Mouse (Mus musculus): ENCODE results near the gene Fsip1. TPM values are rescaled to one million over a fixed set of nuclear protein-coding genes. Genes with fewer than 3 reads are reported as not detected.

Gene Fsip1
- polyA plus RNA-seq, 1 experiment from 2014 or later = 0.96 TPM

DNA sequence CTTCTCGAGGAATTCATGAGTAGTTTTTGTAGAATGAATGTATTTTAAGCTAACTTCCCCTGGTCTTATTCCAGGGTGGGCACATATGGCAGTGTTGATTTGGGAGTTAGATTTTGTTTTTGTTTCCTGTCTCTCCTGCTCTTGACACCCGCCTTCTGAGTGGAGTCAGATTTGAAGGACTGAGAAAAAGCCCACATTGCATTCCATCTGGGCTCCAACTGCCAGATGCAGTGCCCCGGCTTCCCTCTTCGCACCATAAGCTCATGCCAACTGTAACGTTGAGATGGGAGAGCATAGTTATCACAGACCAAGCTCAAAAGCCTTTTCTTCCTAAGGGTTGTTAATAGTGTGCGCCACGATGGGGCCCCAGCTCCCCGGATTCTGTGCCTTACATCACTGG lies 5.9 kb upstream of the Fsip1 start:
- H3K9me3 ChIP-seq (replicated peaks; ENCODE audit: low read length) = no peaks in the 10 kb centered on the region
- H3K4me3 ChIP-seq (replicated peaks; ENCODE audit: low read depth, low read length) = no peak overlapping the region
- ATAC-seq (replicated peaks; ENCODE audit: low FRiP score, low read depth) (no peak), DNase-seq (ENCODE audit: low spot score) (no peak)
- H3K36me3 ChIP-seq (ENCODE audit: insufficient read depth, low read length) = no peaks in the 10 kb centered on the region
- H3K4me1 ChIP-seq (replicated peaks; ENCODE audit: insufficient read depth, low read length) = no peaks in the 10 kb centered on the region
- H3K27ac ChIP-seq = no peak overlapping the region
- no peak overlapping the region for H3K9ac ChIP-seq (ENCODE audit: low read depth, low read length)
- H3K27me3 ChIP-seq (ENCODE audit: insufficient read depth, low read length) = no peaks in the 10 kb centered on the region
- no peak overlapping the region for H3K4me2 ChIP-seq (ENCODE audit: low read length)
- no peak for TF ChIP-seq CTCF (IDR thresholded peaks at IDR 0.05; ENCODE audit: low read depth)
- WGBS = 60% methylated on average over 8 of the region's 8 CpGs

- no peaks in the 10 kb centered on the region for H3K9me3 ChIP-seq (replicated peaks; ENCODE audit: low read length)
- 61% methylated on average over 5 of the region's 5 CpGs for WGBS
- H3K27ac ChIP-seq = no peak overlapping the region
- H3K27me3 ChIP-seq (ENCODE audit: insufficient read depth, low read length) = no peaks in the 10 kb centered on the region
- no peak overlapping the region for H3K4me2 ChIP-seq (ENCODE audit: low read length)
- ATAC-seq (replicated peaks; ENCODE audit: low FRiP score, low read depth) = no peak
- no peak overlapping the region for H3K4me3 ChIP-seq (replicated peaks; ENCODE audit: low read depth, low read length)
- H3K36me3 ChIP-seq (ENCODE audit: insufficient read depth, low read length) = no peaks in the 10 kb centered on the region
- H3K4me1 ChIP-seq (replicated peaks; ENCODE audit: insufficient read depth, low read length) = no peaks in the 10 kb centered on the region
- no peak overlapping the region for H3K9ac ChIP-seq (ENCODE audit: low read depth, low read length)
- DNase-seq (ENCODE audit: low spot score) = no peak
- no peak for TF ChIP-seq CTCF (IDR thresholded peaks at IDR 0.05; ENCODE audit: low read depth)
These were observed 3.0 kb upstream of the Fsip1 start for GRCm38 (mm10) chr2:118259746-118260145.

DNA sequence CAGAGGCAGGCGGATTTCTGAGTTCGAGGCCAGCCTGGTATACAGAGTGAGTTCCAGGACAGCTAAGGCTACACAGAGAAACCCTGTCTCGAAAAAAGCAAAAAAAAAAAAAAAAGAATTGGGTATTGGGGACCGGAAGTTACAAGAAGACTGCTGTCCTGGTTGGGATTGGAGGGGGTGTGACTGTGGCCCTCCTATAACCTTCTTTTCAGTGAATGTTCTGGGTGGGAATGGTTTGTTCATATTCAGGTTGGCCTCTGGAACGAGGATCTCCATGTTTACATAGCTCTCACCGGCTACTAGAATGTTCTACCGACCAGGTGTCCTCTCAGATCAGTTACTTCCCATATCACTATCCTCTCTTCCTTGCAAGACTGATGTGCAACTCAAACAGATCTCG lies 328 bp upstream of the Fsip1 start:
- TF ChIP-seq CTCF (IDR thresholded peaks at IDR 0.05; ENCODE audit: low read depth) = no peak
- H3K36me3 ChIP-seq (ENCODE audit: insufficient read depth, low read length) = no peaks in the 10 kb centered on the region
- no peak for ATAC-seq (replicated peaks; ENCODE audit: low FRiP score, low read depth)

GRCm38 (mm10) chr2:118254516-118254915 lies 2.2 kb downstream of the Fsip1 start:
- H3K4me2 ChIP-seq (ENCODE audit: low read length) = no peak overlapping the region
- no peaks in the 10 kb centered on the region for H3K9me3 ChIP-seq (replicated peaks; ENCODE audit: low read length)
- TF ChIP-seq CTCF (IDR thresholded peaks at IDR 0.05; ENCODE audit: low read depth) = no peak
- no peaks in the 10 kb centered on the region for H3K27me3 ChIP-seq (ENCODE audit: insufficient read depth, low read length)
- no peaks in the 10 kb centered on the region for H3K36me3 ChIP-seq (ENCODE audit: insufficient read depth, low read length)
- 26% methylated on average over 8 of the region's 8 CpGs for WGBS
- H3K27ac ChIP-seq = no peak overlapping the region
- no peak overlapping the region for H3K9ac ChIP-seq (ENCODE audit: low read depth, low read length)
- DNase-seq (ENCODE audit: low spot score) (peak; percentile 37), ATAC-seq (replicated peaks; ENCODE audit: low FRiP score, low read depth) (no peak)
- no peak overlapping the region for H3K4me3 ChIP-seq (replicated peaks; ENCODE audit: low read depth, low read length)
- H3K4me1 ChIP-seq (replicated peaks; ENCODE audit: insufficient read depth, low read length) = no peaks in the 10 kb centered on the region

More for the DNA sequence above, 328 bp upstream of the Fsip1 start:
- no peaks in the 10 kb centered on the region for H3K27me3 ChIP-seq (ENCODE audit: insufficient read depth, low read length)
- 80% methylated on average over 8 of the region's 8 CpGs for WGBS
- no peak overlapping the region for H3K27ac ChIP-seq
- no peak overlapping the region for H3K9ac ChIP-seq (ENCODE audit: low read depth, low read length)
- no peak for DNase-seq (ENCODE audit: low spot score)
- H3K4me2 ChIP-seq (ENCODE audit: low read length) = peak overlapping the region; percentile 67
- no peaks in the 10 kb centered on the region for H3K9me3 ChIP-seq (replicated peaks; ENCODE audit: low read length)
- no peaks in the 10 kb centered on the region for H3K4me1 ChIP-seq (replicated peaks; ENCODE audit: insufficient read depth, low read length)
- H3K4me3 ChIP-seq (replicated peaks; ENCODE audit: low read depth, low read length) = peak overlapping the region; percentile 49

DNA sequence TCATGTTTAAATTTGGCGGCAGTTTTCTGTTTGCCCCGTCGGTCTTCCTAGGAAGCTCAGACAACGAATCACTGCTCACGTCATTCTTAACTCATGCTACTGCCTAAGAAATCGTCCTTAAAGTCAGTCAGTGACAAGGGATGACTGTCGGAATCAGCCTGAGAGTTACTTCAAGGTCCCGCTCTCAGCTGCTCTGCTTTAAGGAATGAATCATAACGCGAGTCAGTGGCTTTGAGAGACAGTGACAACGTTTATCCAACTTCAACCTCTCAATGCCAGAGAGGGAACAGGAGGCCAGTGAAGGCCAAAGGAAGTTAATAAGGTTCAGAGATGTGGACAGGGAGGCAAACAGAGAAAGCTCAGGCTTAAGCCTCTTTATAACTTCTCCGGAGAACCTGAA lies 7.8 kb downstream of the Fsip1 start:
- ATAC-seq (replicated peaks; ENCODE audit: low FRiP score, low read depth) = no peak
- H3K9ac ChIP-seq (ENCODE audit: low read depth, low read length) = no peak overlapping the region
- H3K4me1 ChIP-seq (replicated peaks; ENCODE audit: insufficient read depth, low read length) = no peaks in the 10 kb centered on the region
- WGBS = 71% methylated on average over 12 of the region's 12 CpGs
- H3K36me3 ChIP-seq (ENCODE audit: insufficient read depth, low read length) = no peaks in the 10 kb centered on the region
- H3K27ac ChIP-seq = no peak overlapping the region
- H3K9me3 ChIP-seq (replicated peaks; ENCODE audit: low read length) = no peaks in the 10 kb centered on the region
- no peak for TF ChIP-seq CTCF (IDR thresholded peaks at IDR 0.05; ENCODE audit: low read depth)
- H3K4me2 ChIP-seq (ENCODE audit: low read length) = no peak overlapping the region
- no peak for DNase-seq (ENCODE audit: low spot score)
- no peak overlapping the region for H3K4me3 ChIP-seq (replicated peaks; ENCODE audit: low read depth, low read length)
- H3K27me3 ChIP-seq (ENCODE audit: insufficient read depth, low read length) = no peaks in the 10 kb centered on the region

- Histone ChIP-seq H3K4me3 (replicated peaks; ENCODE audit: low read depth, low read length) (no peak overlapping the region), H3K27ac (no peak overlapping the region), H3K9me3 (replicated peaks; ENCODE audit: low read length) (no peaks in the 10 kb centered on the region), H3K27me3 (ENCODE audit: insufficient read depth, low read length) (no peaks in the 10 kb centered on the region), H3K4me2 (ENCODE audit: low read length) (no peak overlapping the region), H3K9ac (ENCODE audit: low read depth, low read length) (no peak overlapping the region), H3K4me1 (replicated peaks; ENCODE audit: insufficient read depth, low read length) (no peaks in the 10 kb centered on the region), H3K36me3 (ENCODE audit: insufficient read depth, low read length) (no peaks in the 10 kb centered on the region)
- 52% methylated on average over 2 of the region's 2 CpGs for WGBS
- no peak for TF ChIP-seq CTCF (IDR thresholded peaks at IDR 0.05; ENCODE audit: low read depth)
- DNase-seq (ENCODE audit: low spot score) (peak; percentile 25), ATAC-seq (replicated peaks; ENCODE audit: low FRiP score, low read depth) (peak; percentile 72)
These were observed 8.8 kb downstream of the Fsip1 start for GRCm38 (mm10) chr2:118248016-118248415.

- peak; percentile 95 for TF ChIP-seq CTCF (IDR thresholded peaks at IDR 0.05; ENCODE audit: low read depth)
These were observed 10.9 kb downstream of the Fsip1 start for GRCm38 (mm10) chr2:118245914-118246313.

More at GRCm38 (mm10) chr2:118245914-118246313, 10.9 kb downstream of the Fsip1 start:
- no peak overlapping the region for H3K9ac ChIP-seq (ENCODE audit: low read depth, low read length)
- DNase-seq (ENCODE audit: low spot score) (peak; percentile 92), ATAC-seq (replicated peaks; ENCODE audit: low FRiP score, low read depth) (peak; percentile 46; the same call in 1 of the 2 replicates)
- H3K27ac ChIP-seq = no peak overlapping the region
- H3K36me3 ChIP-seq (ENCODE audit: insufficient read depth, low read length) = no peaks in the 10 kb centered on the region
- no peak overlapping the region for H3K4me3 ChIP-seq (replicated peaks; ENCODE audit: low read depth, low read length)
- H3K4me2 ChIP-seq (ENCODE audit: low read length) = no peak overlapping the region
- H3K4me1 ChIP-seq (replicated peaks; ENCODE audit: insufficient read depth, low read length) = no peaks in the 10 kb centered on the region
- H3K9me3 ChIP-seq (replicated peaks; ENCODE audit: low read length) = no peaks in the 10 kb centered on the region
- 9% methylated on average over 10 of the region's 10 CpGs for WGBS
- no peaks in the 10 kb centered on the region for H3K27me3 ChIP-seq (ENCODE audit: insufficient read depth, low read length)
